Mouse (Mus musculus) hindbrain, embryonic 10.5 days (tissue): ENCODE measurements around the gene Eps8l1. TPM values are rescaled to one million over a fixed set of nuclear protein-coding genes. Genes with fewer than 3 reads are reported as not detected.

Experiments used
- DNase-seq: peaks from one replicate; pipeline ENCODE4 v3.0.0-alpha.2; 2017; ENCODE audit warnings: low spot score
- H3K27ac ChIP-seq: fragments of 300-500 bp; sonication (generic); 2 replicates; pipeline ENCODE4 v1.5.1; 2016; ENCODE audit warnings: mild to moderate bottlenecking, moderate library complexity
- H3K27me3 ChIP-seq: fragments of 300-500 bp; sonication (generic); 2 replicates; pipeline ENCODE4 v1.6.1; 2016; ENCODE audit warnings: mild to moderate bottlenecking; ENCODE audit not compliant: poor library complexity, insufficient read depth, severe bottlenecking
- H3K36me3 ChIP-seq: fragments of 300-500 bp; sonication (generic); 2 replicates; pipeline ENCODE4 v1.6.1; 2016; ENCODE audit warnings: mild to moderate bottlenecking, moderate library complexity
- H3K4me1 ChIP-seq: fragments of 300-500 bp; sonication (generic); replicated peaks from 2 replicates; pipeline ENCODE4 v1.6.1; 2016; ENCODE audit warnings: mild to moderate bottlenecking
- H3K4me3 ChIP-seq: fragments of 300-500 bp; sonication (generic); 2 replicates; pipeline ENCODE4 v1.5.1; 2016; ENCODE audit warnings: mild to moderate bottlenecking, moderate library complexity
- H3K9me3 ChIP-seq: fragments of 300-500 bp; sonication (generic); 2 replicates; pipeline ENCODE4 v1.6.1; 2016; ENCODE audit warnings: mild to moderate bottlenecking, moderate library complexity
- WGBS: fragments of 180-500 bp; shearing (Covaris S2); methylation state at CpG from one replicate; pipeline ENCODE4 v1.1.7; 2016; 5-methylcytosine and 5-hydroxymethylcytosine counted together
- polyA plus RNA-seq: library from polyadenylated mRNA; unstranded; fragments of >200 nt; fragmentation: Nextera tagmentation; extraction: Ambion mirVana; gene quantifications from 2 replicates; pipeline ENCODE4 v1.2.1, GENCODE M21; 2016

Eps8l1 gene
- polyA plus RNA-seq, 1 experiment from 2014 or later: 5.4 TPM

DNA sequence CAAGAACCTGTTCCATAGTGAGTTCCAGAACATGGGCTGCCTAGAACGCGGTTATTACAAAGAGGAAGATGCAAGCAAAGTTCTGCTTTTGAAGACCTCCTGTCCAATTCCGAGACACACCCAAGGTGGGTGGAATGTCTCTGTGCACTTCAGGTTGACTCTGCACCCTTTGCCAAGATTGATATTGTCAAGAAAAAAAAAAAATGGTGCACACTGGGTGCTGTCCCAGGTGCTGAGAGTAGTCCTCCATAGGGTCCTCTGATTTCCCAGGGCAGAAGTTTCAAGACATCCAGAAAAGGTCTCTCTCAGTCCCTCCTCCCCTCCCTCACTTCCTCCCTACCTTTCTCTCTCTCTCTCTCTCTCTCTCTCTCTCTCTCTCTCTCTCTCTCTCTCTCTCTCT lies 12.0 kb upstream of the Eps8l1 start:
- Histone ChIP-seq H3K27ac (no peak overlapping the region), H3K4me1 (peaks cover 18% of the 10 kb centered on the region), H3K9me3 (no peaks in the 10 kb centered on the region), H3K36me3 (peaks cover 8% of the 10 kb centered on the region), H3K27me3 (no peaks in the 10 kb centered on the region), H3K4me3 (no peak overlapping the region)
- no peak for DNase-seq
- 83% methylated on average over 3 of the region's 3 CpGs for WGBS

DNA sequence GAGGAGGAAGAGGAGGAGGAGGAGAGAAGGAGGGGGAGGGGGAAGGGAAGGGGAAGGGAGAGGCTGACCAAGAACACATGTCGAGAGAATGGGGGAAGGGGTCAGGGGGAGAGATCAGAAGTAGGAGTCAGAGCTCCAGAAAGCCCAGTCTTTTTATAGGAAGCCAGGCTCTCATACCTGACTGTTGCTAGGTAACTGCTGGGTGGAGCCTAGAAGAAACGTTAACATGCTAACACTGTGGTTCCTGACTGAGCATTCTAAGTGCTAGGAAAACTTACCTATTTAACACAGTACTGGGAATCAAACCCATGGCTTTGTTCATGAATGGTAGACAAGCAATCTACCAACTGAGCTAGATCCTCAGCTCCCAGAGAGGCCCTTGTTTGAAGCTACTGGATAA lies 11.3 kb upstream of the Eps8l1 start:
- H3K27ac ChIP-seq: no peak overlapping the region
- peaks cover 18% of the 10 kb centered on the region for H3K4me1 ChIP-seq
- DNase-seq: no peak
- WGBS: 11% methylated on average over 2 of the region's 2 CpGs
- no peaks in the 10 kb centered on the region for H3K9me3 ChIP-seq
- H3K27me3 ChIP-seq: no peaks in the 10 kb centered on the region
- H3K4me3 ChIP-seq: no peak overlapping the region
- peaks cover under 1% of the 10 kb centered on the region for H3K36me3 ChIP-seq

DNA sequence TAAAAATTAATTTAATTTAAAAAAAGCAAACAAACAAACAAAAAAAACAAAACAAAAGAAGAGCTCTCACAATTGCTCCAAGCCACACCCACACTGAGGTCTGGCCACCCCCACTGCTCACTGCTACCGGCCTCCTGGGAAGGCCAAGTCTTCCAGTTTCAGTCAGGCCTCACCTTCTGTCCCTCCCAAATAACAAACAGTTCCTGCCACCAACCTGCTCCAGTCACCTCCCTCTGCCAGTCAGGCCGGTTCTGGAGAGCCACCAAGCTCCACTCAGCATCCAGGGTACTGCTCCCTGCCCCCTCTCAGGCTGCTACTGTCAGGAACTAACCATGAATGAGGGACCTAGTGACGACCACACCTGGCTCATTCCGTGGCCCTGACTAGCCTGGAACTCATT lies 7.8 kb upstream of the Eps8l1 start:
- WGBS: 34% methylated on average over 4 of the region's 4 CpGs
- H3K36me3 ChIP-seq: no peaks in the 10 kb centered on the region
- peaks cover 10% of the 10 kb centered on the region; the same call in 1 of the 2 replicates for H3K4me1 ChIP-seq
- H3K9me3 ChIP-seq: no peaks in the 10 kb centered on the region
- H3K27ac ChIP-seq: no peak overlapping the region
- H3K4me3 ChIP-seq: no peak overlapping the region
- no peaks in the 10 kb centered on the region for H3K27me3 ChIP-seq
- DNase-seq: no peak

DNA sequence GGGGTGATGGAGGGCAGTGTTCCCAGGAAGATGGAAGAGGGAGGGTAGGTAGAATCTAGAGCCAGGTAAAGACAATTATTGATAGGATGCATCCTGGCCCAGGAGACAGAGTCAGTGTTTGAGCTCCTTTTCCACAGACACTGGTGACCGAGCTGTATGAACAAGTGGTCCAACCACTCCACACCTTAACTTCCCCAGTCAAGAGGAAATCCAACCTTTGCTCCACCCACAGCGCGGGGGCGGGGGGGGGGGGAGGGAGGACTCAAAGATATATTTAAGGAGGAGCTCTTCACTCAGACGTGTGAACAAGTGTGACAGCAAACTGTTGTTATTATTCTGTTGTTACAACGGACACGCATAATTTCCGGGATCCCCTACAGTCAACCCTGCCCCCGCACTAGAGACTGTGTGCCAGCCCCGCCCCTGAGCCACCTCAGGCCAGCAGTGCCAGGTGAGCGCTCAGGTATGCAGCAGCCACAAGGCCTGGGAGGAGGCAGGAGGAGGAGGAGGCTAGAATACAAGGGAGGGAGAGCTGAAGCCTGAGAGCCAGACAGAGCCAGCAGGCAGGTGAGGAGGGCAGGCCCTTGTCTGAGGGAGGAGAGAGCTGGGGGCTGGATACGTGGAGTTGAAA lies 3.8 kb downstream of the Eps8l1 start:
- Histone ChIP-seq H3K36me3 (no peaks in the 10 kb centered on the region), H3K27ac (0 out of 2 replicates have a peak overlapping the region, but pooled peaks have one; percentile 29), H3K9me3 (no peaks in the 10 kb centered on the region), H3K27me3 (peaks cover 10% of the 10 kb centered on the region), H3K4me1 (0 out of 2 replicates have a peak, but pooled peaks cover 4% of the 10 kb centered on the region), H3K4me3 (no peak overlapping the region)
- 15% methylated on average over 12 of the region's 12 CpGs for WGBS
- DNase-seq: no peak

DNA sequence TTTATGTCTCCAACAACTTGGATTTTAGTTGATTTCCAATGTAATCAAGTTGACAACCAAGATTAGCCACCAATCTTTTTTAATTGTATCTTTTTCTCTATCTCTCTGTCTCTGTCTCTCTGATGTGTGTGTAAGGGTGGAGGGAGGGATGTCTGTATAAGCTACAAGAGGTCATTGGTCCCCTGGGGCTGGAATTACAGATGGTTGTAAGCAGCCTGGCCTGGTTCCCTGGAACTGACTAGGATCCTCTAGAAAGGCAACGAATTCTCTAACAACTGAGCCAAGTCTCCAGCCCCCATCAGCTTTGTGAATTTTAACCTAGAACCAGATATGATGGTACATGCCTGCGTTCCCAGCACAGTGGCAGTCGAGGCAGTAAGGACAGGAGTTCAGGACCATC lies 7.3 kb downstream of the Eps8l1 start:
- H3K27me3 ChIP-seq: peaks cover 45% of the 10 kb centered on the region
- no peak overlapping the region for H3K27ac ChIP-seq
- DNase-seq: no peak
- 76% methylated on average over 3 of the region's 3 CpGs for WGBS
- no peaks in the 10 kb centered on the region for H3K9me3 ChIP-seq
- peaks cover 14% of the 10 kb centered on the region for H3K4me1 ChIP-seq
- H3K4me3 ChIP-seq: no peak overlapping the region
- no peaks in the 10 kb centered on the region for H3K36me3 ChIP-seq

DNA sequence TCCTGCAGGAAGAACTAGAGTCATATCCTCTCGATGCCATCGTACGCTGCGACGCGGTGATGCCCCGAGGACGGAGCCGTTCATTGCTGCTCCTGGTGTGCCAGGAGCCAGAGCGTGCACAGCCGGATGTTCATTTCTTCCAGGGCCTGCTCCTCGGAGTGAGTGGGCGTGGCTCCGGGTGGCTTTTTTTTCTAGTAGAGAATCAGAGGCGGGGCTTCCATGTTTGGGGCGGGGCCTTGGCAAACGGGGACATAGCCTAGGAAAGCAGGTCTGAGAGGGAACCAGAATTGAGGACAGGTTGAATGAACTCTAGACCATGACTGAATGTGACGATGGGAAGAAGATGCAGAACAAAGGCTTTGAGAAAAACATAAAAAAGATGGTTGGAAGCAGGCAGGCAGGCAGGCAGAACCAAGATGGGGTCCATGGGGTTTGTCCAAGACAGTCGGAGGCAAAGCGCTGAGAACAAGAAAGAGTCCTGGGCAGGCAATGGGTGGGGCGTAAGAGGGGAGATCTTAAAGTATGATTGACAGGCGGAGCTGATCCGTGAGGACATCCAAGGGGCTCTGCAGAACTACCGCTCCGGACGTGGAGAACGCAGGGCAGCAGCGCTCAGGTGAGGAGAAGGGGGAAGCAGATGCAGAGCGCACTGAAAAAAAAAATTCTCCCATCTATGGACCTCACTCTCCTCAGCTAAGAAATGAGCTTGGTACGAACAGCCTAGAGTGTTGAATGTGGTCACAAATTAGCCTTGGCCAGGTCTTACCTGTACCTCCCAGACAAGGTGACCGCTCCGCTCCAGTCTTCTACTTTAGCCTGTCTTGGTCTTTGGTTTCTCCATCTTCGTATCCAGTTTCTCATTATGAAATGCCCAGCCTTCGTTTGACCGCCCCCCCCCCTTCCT lies 10.1 kb downstream of the Eps8l1 start:
- Histone ChIP-seq H3K9me3 (peaks cover 6% of the 10 kb centered on the region; the same call in 1 of the 2 replicates), H3K4me1 (peaks cover 20% of the 10 kb centered on the region), H3K36me3 (no peaks in the 10 kb centered on the region), H3K4me3 (peak overlapping the region; percentile 51), H3K27me3 (peaks cover 72% of the 10 kb centered on the region), H3K27ac (no peak overlapping the region; the same call in 1 of the 2 replicates)
- DNase-seq: peak; percentile 71
- WGBS: 2% methylated on average over 35 of the region's 35 CpGs

- Histone ChIP-seq H3K27ac (no peak overlapping the region; the same call in 1 of the 2 replicates), H3K36me3 (no peaks in the 10 kb centered on the region), H3K9me3 (peaks cover 6% of the 10 kb centered on the region; the same call in 1 of the 2 replicates), H3K4me1 (peaks cover 20% of the 10 kb centered on the region), H3K4me3 (peak overlapping the region; percentile 51), H3K27me3 (peaks cover 78% of the 10 kb centered on the region)
- under 1% methylated on average over 24 of the region's 24 CpGs for WGBS
- peak; percentile 83 for DNase-seq
These were observed 10.7 kb downstream of the Eps8l1 start for GRCm38 (mm10) chr7:4471179-4471555.

DNA sequence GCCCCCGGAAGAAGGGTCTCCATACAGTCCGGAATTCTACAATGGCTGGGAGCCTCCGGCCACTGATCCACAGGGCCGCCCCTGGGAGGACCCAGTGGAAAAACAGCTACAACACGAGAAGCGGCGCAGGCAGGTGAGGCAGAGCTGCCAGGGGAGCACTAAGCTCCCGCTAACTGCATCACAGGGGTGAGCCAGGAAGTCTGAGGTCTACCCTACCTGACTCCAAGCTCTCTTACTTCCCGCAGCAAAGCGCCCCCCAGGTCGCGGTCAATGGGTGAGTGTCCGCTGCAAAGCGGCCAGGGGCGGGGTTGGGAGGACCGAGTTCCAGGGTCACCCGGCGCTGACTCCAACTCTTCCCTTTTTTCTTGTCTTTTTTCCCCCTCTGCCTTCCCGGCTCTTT lies 13.5 kb downstream of the Eps8l1 start:
- H3K4me3 ChIP-seq: 0 out of 2 replicates have a peak overlapping the region, but pooled peaks have one; percentile 18
- H3K27me3 ChIP-seq: peaks cover 83% of the 10 kb centered on the region

DNA sequence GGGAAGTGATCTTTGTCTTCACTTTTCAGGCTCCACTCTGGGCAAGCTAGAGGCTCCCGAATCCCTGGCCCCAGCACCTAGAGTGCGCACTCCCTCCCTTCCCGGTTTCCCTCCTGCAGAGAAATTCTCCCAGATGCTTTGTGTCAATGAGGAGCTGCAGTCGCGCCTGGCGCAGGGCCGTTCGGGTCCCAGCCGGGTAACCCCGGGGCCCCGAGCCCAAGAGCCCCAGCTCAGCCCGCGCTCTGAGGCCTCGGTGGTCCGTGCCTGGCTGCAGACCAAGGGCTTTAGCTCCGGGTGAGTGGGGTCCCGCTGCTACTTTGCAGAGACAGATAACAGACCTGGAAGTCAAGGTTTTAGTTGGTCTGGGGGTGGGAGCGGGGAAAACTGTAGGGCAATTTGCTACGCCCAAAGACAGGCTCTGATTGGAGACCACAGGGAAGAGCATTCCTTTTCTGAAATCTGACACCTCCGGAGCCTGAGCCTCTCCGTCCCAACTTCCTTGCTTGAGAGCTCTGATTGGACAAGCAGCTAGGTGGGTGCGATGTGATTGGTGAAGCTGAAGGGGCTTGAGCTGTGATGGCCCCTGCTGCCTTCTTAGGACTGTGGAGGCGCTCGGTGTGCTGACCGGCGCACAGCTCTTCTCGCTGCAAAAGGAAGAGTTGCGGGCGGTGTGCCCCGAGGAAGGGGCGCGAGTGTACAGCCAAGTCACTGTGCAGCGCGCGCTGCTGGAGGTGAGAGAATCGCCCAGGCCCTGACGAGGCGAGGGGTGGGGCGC lies 17.7 kb downstream of the Eps8l1 start:
- Histone ChIP-seq H3K9me3 (peaks cover 8% of the 10 kb centered on the region; the same call in 1 of the 2 replicates), H3K36me3 (peaks cover 25% of the 10 kb centered on the region), H3K4me1 (peaks cover 32% of the 10 kb centered on the region), H3K4me3 (peak overlapping the region; percentile 66), H3K27ac (peak overlapping the region; percentile 93), H3K27me3 (peaks cover 41% of the 10 kb centered on the region)
- WGBS: under 1% methylated on average over 39 of the region's 39 CpGs
- DNase-seq: peak; percentile 90

More for the DNA sequence above, 13.5 kb downstream of the Eps8l1 start:
- H3K27ac ChIP-seq: no peak overlapping the region
- H3K9me3 ChIP-seq: peaks cover 9% of the 10 kb centered on the region; the same call in 1 of the 2 replicates
- H3K36me3 ChIP-seq: no peaks in the 10 kb centered on the region
- 10% methylated on average over 19 of the region's 19 CpGs for WGBS
- H3K4me1 ChIP-seq: peaks cover 36% of the 10 kb centered on the region
- DNase-seq: no peak

- Histone ChIP-seq H3K4me3 (peak overlapping the region; percentile 66), H3K27me3 (peaks cover 34% of the 10 kb centered on the region), H3K36me3 (peaks cover 32% of the 10 kb centered on the region), H3K9me3 (0 out of 2 replicates have a peak, but pooled peaks cover 6% of the 10 kb centered on the region), H3K4me1 (peaks cover 31% of the 10 kb centered on the region), H3K27ac (peak overlapping the region; percentile 93)
- 3% methylated on average over 16 of the region's 16 CpGs for WGBS
- no peak for DNase-seq
These were observed 18.4 kb downstream of the Eps8l1 start for GRCm38 (mm10) chr7:4478796-4479291.

- no peak overlapping the region for H3K27ac ChIP-seq
- H3K4me3 ChIP-seq: peak overlapping the region; percentile 66; the same call in 1 of the 2 replicates
- peaks cover 26% of the 10 kb centered on the region for H3K4me1 ChIP-seq
- H3K36me3 ChIP-seq: peaks cover 40% of the 10 kb centered on the region
- WGBS: 24% methylated on average over 6 of the region's 6 CpGs
- H3K9me3 ChIP-seq: 0 out of 2 replicates have a peak, but pooled peaks cover 3% of the 10 kb centered on the region
- H3K27me3 ChIP-seq: peaks cover 26% of the 10 kb centered on the region
- DNase-seq: peak; percentile 50
These were observed 19.2 kb downstream of the Eps8l1 start for GRCm38 (mm10) chr7:4479674-4480073.

DNA sequence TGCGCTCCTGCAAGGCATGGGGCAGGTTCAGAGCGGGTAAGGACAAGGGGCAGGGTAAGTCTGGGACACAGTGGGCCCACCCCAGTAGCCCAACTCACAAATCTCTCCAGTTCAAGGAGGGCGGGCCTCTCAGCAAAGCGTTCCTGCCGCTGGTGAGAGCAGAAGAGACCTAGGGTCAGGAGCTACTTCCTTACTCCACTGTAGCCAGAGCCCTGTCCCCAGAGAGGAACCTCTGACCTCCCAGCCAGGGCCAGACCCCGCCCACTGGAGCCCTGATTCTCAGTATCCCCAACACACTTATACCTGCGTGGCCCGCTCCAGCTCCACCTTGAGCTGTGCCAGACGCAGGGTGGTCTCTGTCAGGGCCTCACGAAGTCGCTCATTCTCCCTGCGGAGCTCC lies 21.8 kb downstream of the Eps8l1 start:
- Histone ChIP-seq H3K4me3 (no peak overlapping the region), H3K36me3 (peaks cover 66% of the 10 kb centered on the region), H3K27me3 (peaks cover 2% of the 10 kb centered on the region; the same call in 1 of the 2 replicates), H3K9me3 (no peaks in the 10 kb centered on the region), H3K4me1 (peaks cover 25% of the 10 kb centered on the region), H3K27ac (no peak overlapping the region)
- DNase-seq: no peak
- WGBS: 88% methylated on average over 12 of the region's 12 CpGs
